Mouse (Mus musculus) embryo, embryonic 11.5 days (tissue): ENCODE results near the gene Spata32.

ENCODE experiments used
- DNase-seq: peaks from one replicate; pipeline ENCODE4 v3.0.0-alpha.2; 2012; ENCODE audit warnings: low read depth, low spot score

Spata32 gene

DNA sequence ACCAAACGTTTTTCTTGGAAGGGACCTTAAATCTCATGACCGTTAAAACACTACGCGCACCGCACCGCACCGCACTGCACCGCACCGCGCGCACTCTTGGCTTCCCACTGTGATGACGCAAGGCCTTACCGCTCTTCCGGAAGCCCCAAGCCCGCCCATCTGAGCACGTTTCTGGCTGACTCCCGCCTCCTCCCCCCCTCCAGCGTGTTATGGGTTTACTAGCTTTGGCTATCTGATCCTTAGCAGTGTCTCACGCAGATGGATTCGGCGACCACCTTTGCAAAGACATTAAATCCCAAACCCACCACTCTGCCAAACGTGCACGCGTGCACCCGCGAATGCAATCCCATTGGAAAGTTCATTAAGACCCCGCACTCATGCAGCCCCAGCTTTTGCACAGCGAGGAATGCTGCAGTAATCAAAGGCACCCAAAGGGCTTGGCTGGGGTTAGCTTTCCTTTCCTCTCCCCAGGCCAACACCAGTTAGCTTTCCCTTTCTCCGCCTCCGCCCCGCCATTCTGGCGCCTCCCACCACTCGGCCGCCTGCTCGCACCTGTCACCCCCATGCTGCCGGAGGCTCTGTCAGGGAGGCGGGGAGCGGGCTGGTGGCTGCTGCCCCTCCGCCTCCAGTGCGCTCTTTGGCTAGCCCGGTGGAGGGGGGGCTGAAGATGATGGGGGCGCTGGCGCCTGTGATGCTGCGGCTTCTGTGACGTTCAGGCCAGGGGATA, at the start of gene Spata32:
TSS of gene Spata32 (minus strand) at position 643 of the 727 bp plus-strand sequence.
- no peak for DNase-seq

DNA sequence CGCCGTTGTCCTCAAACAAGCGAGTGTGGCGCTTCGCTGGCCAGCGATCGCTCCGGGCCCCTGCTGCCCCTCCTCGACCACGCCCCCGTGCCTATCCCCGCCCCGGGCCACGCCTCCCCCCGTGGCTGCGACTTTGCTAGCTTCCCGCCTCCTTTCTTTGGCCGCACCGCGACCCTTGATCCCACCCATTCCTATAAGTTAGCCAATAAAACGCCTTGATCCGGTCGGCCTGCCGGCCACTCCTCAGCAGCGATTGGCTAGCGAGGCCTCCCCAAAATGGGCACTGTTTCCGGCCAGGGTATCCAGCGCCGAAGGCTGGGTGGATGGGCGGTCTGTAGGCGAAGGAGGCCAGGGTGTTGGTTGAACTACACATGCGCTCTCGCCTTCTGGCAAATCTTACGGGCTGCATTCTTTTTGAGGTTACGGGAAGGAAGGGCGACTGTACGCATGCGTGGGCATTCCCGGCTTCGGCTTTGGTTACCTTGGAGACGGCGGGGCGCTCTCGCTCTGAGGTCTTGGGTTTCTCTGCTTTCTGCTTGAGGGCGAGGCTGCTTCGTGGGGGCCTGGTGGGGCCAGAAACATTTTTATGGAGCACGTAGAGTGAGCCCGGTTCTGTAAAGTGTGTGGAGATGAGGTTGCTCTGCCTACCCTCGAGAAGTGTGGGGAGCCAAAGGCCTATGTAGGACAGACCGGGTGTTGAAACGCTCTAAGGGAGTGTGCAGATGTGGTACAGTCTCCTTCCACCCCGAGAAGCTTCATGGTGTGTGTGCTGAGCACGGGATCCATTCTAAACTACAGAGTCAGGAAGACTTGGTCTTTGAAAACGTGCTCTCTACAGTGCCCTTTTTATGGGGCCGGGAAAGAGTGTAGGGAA, 49.4 kb upstream of the Spata32 start, which contains the start of gene Map3k14:
TSS of gene Map3k14 (minus strand) at position 127 of the 874 bp plus-strand sequence.
- DNase-seq, result peak; percentile 97

- no peak for DNase-seq
Observed at GRCm38 (mm10) chr11:103266729-103267345, 48.6 kb upstream of the Spata32 start.

DNA sequence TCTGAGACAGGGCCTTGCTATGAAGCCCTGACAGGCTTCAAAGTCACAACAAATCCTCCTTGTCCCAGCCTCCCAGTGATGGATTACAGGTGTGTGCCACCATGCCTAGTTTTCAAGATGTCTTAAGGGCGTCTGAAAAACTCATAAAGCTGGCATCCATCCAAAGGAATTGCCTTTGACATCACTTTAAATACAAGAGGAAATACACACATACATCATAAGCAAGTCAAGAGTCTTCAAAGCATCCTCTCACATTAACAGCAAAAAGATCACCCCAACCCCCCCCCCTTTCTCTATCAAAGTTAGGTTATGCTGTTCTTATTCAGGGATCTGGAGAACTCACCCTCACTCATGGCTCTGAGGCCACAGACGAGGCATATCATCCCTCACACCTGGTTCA, 47.6 kb upstream of the Spata32 start:
- DNase-seq, result no peak

GRCm38 (mm10) chr11:103265211-103265610, 47.0 kb upstream of the Spata32 start:
- DNase-seq, result no peak

GRCm38 (mm10) chr11:103264427-103265005, 46.3 kb upstream of the Spata32 start:
- DNase-seq, result no peak

DNA sequence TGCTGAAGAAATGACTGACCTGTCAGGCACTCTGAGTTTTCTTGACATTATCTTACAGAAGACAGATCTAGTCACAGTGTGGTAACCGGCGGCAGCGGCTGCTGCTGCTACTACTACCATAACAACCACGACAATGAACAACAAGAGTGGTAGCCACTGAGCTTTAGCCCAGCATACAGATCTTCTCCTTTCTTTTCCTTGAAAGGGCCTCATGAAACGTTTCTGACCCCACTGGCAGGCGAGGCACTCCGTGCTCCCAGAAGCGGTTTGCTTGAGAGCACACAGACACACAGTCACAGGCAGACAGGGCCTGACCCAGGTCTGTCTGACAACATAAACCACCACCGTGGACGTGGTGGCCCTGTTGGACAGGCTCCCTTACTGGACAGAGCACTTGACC, 45.3 kb upstream of the Spata32 start:
- DNase-seq, result no peak

- DNase-seq, result no peak
Observed at GRCm38 (mm10) chr11:103262412-103263267, 44.4 kb upstream of the Spata32 start.

- no peak for DNase-seq
Observed at GRCm38 (mm10) chr11:103261671-103262411, 43.6 kb upstream of the Spata32 start.

DNA sequence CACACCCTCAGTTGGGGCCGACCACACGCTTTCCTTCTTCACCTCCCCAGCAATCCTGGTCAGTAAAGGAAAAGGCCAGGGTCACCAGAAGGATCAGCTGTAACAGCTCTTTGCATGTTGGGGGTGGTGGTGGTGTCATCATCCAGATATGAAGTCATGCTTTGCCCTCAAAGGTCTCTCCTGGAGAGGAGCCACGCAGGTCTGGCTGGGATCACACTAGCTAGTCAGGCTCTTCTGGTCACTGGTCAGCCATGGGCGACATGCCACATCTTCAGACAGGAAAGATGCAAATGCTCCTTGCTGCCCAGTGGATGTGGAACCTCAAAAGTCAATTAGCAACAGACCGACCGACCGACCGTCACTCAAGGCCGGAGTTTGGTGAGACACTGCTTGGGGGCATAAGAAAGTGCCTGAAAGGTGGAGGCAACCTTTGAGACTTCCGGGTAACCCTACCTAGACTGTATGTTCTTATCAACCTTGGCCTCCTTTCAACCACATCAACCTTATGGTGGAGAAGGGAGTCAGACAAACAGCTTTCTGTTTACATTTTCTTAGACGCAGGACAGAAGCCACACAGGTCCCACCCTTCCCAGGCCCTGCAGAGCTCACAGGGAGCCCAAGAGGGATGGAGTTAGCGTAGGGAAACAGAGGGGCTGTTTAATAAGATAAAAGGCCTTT, 42.4 kb upstream of the Spata32 start:
- no peak for DNase-seq

- no peak for DNase-seq
Observed at GRCm38 (mm10) chr11:103260034-103260433, 41.8 kb upstream of the Spata32 start.

- no peak for DNase-seq
Observed at GRCm38 (mm10) chr11:103257938-103258481, 39.8 kb upstream of the Spata32 start.

- DNase-seq, result no peak
Observed at GRCm38 (mm10) chr11:103253605-103254004, 35.4 kb upstream of the Spata32 start.

- no peak for DNase-seq
Observed at GRCm38 (mm10) chr11:103252380-103252779, 34.1 kb upstream of the Spata32 start.

- no peak for DNase-seq
Observed at GRCm38 (mm10) chr11:103250324-103250723, 32.1 kb upstream of the Spata32 start.

- DNase-seq, result no peak
Observed at GRCm38 (mm10) chr11:103249509-103249908, 31.3 kb upstream of the Spata32 start.

GRCm38 (mm10) chr11:103248837-103249236, 30.6 kb upstream of the Spata32 start:
- DNase-seq, result no peak

DNA sequence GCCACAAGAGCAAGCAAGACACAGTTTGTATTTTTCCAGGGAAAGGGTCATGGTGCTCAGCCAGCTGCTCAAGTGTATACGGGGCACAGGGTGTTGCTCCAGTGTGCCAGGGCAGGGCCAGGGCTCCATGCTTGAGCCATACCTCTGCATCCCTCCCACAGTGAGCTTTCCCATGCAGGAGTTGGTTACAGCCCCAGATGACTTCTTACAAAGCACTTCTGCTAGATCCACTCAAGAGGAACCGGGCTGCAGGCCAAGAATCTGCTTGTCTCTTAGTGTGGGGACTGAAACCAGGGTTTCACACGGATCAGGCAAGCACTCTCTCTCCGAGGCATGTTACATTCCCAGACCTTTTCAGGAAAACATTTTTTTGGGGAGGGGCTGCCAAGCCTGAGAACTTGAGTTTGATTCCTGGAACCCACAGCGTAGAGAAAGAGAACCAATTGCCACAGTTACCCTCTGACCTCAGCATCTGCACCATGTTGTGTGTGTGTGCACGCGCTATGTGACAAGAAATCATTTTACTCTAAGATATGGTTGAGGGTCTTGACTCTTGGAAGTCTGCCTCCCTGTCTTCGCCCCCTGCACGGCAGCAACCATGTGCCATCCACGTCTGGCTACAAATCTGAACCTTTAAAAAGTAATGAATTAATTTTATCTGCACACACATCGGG, 29.4 kb upstream of the Spata32 start:
- no peak for DNase-seq
